In genomic region chr4:44667369-44667768, GRCm38 (mm10) we compare ENCODE assay signal across 28 mouse cellular contexts. TPM values are rescaled to one million over a fixed set of nuclear protein-coding genes. Genes with fewer than 3 reads are reported as not detected.
DNase-seq lines count a peak whose midpoint lies in the region; ATAC-seq and TF ChIP-seq lines count a peak whose summit lies in the region.
"Had no signal": no experiment of that assay in that cellular context is flagged by ENCODE, and none has a peak within 500 bp of the region (broad histone marks: within the 10 kb centered on the region; RNA-seq: fewer than 3 reads in every experiment).

No protein-coding gene starts in this region.

- no peaks in the 10 kb centered on the region for H3K27me3 ChIP-seq in testis, adult 2 months (ENCODE audit: control insufficient read depth, insufficient read depth, low read length)
- H3K27me3 ChIP-seq in spleen, adult 2 months (ENCODE audit: control insufficient read depth, insufficient read depth, low read length): no peaks in the 10 kb centered on the region

- H3K36me3 ChIP-seq in testis, adult 2 months (ENCODE audit: control insufficient read depth, insufficient read depth, low read length): peaks cover 2% of the 10 kb centered on the region
- H3K36me3 ChIP-seq in spleen, adult 2 months (ENCODE audit: control insufficient read depth, insufficient read depth, low read length): peaks cover 22% of the 10 kb centered on the region
- H3K36me3 ChIP-seq: embryonic facial prominence, embryonic 12.5 days; embryonic facial prominence, embryonic 15.5 days; hindbrain, embryonic 12.5 days had no signal

- 55% methylated on average over 6 of the region's 6 CpGs for WGBS in spleen, adult 2 months

- no peak for TF ChIP-seq CTCF in testis, adult 2 months (IDR thresholded peaks at IDR 0.05; ENCODE audit: control insufficient read depth, insufficient read depth, insufficient replicate concordance, low read depth, low read length)
- no peak for TF ChIP-seq CTCF in spleen, adult 2 months (IDR thresholded peaks at IDR 0.05; ENCODE audit: extremely low read depth, insufficient read depth, insufficient read length, insufficient replicate concordance)

- H3K4me1 ChIP-seq in testis, adult 2 months (ENCODE audit: control insufficient read depth, insufficient read depth, low read length): peaks cover 11% of the 10 kb centered on the region
- peaks cover 36% of the 10 kb centered on the region for H3K4me1 ChIP-seq in spleen, adult 2 months (ENCODE audit: control insufficient read depth, insufficient read depth, insufficient read length)
- H3K4me1 ChIP-seq: embryonic facial prominence, embryonic 12.5 days had no signal

- no peak for TF ChIP-seq POLR2A in testis, adult 2 months (IDR thresholded peaks at IDR 0.05; ENCODE audit: control insufficient read depth, low read depth, low read length)
- TF ChIP-seq POLR2A in spleen, adult 2 months (IDR thresholded peaks at IDR 0.05; ENCODE audit: low read depth, low read length): no peak

- H3K4me3 ChIP-seq in testis, adult 2 months (ENCODE audit: control insufficient read depth, low read depth, low read length): peak overlapping the region; percentile 73
- no peak overlapping the region for H3K4me3 ChIP-seq in spleen, adult 2 months (ENCODE audit: extremely low read depth, insufficient read depth, insufficient read length)
- H3K4me3 ChIP-seq: embryonic facial prominence, embryonic 12.5 days; embryonic facial prominence, embryonic 15.5 days; hindbrain, embryonic 12.5 days had no signal

- DNase-seq in testis, postnatal 14 days (ENCODE audit: low spot score): no peak
- DNase-seq in spleen, adult 2 months (ENCODE audit: low read depth in 1 of 2, low spot score in 2 of 2): peak; percentile 73
- DNase-seq in heart, adult 11 months: no peak
- DNase-seq in thymus, postnatal 0 days (ENCODE audit: low spot score): no peak
- no peak for DNase-seq in embryo, embryonic 10.5 days (ENCODE audit: low spot score)
- DNase-seq: adrenal gland, adult 8-10 months; adrenal gland, postnatal 25 days; cerebellum, adult 18-20 months; cerebellum, adult 9-10 months; cerebellum, postnatal 14 days; forebrain, postnatal 0 days; gastrocnemius, postnatal 36 days had no signal

- no peak overlapping the region for H3K27ac ChIP-seq in testis, adult 2 months (ENCODE audit: control insufficient read depth, insufficient read depth, low read depth, low read length)
- H3K27ac ChIP-seq in spleen, adult 2 months (ENCODE audit: insufficient read depth, low read length): peak overlapping the region; percentile 93
- H3K27ac ChIP-seq: embryonic facial prominence, embryonic 12.5 days; embryonic facial prominence, embryonic 15.5 days; hindbrain, embryonic 12.5 days had no signal

- ATAC-seq in neutrophil, adult 5-6 weeks (ENCODE audit: extremely low read depth, insufficient number of reproducible peaks, low FRiP score, poor library complexity, severe bottlenecking): peak; percentile 63
- ATAC-seq: activated CD4-positive, CD25-positive, alpha-beta regulatory T cell, adult 4 months; CD4-positive, CD25-positive, alpha-beta regulatory T cell, adult 4 months; forebrain, embryonic 14.5 days; forebrain, postnatal 0 days; hindbrain, embryonic 16.5 days had no signal

RNA-seq across cellular contexts. Expression of gene Pax5, which starts 42.9 kb away (rescaled TPM):
- 50.1 and 52.6 TPM in 2 replicates for polyA plus RNA-seq in testis, adult 2 months (2012; rRNA removed)
- 184 and 199 TPM in 2 replicates for total RNA-seq in neutrophil, adult 5-6 weeks (2017)
- polyA plus RNA-seq in spleen, adult 2 months (2012; rRNA removed): 131 and 166 TPM in 2 replicates
- 0.03 and 0.21 TPM in 2 replicates for polyA plus RNA-seq in thymus, postnatal 0 days (2015; fragmentation: Nextera tagmentation; extraction: Ambion mirVana)
- total RNA-seq: gastrocnemius, adult 8-10 months; gastrocnemius, postnatal 36 days; granulocyte monocyte progenitor cell, adult 5-6 weeks; hematopoietic stem cell, adult 5-6 weeks had no signal
- polyA plus RNA-seq: C2C12; heart, embryonic 11.5 days; heart, embryonic 14.5 days; heart, postnatal 0 days had no signal

Comparison
In these comparisons a context has a peak if more than half of its experiments do, and no peak if none do; other contexts are left out.
1. DNase-seq: peak in spleen, adult 2 months (2 of 2); none in testis, postnatal 14 days (single experiment), heart, adult 11 months (single experiment), thymus, postnatal 0 days (single experiment) and embryo, embryonic 10.5 days (single experiment).
2. RNA of gene Pax5, which starts 42.9 kb away (polyA plus RNA-seq): 131 to 166 TPM in spleen, adult 2 months and 50.1 to 52.6 TPM in testis, adult 2 months; 0.03 to 0.21 TPM in thymus, postnatal 0 days; every median in the first group is over 10 times any median in the second.